Mouse (Mus musculus) midbrain, embryonic 11.5 days (tissue): ENCODE measurements around the gene Psmd12. TPM values are rescaled to one million over a fixed set of nuclear protein-coding genes. Genes with fewer than 3 reads are reported as not detected.

Source experiments
- ATAC-seq: fragments of 200-750 bp; cut with Nextera tagmentation; 2 replicates; pipeline ENCODE4 v1.8.0; 2017; ENCODE audit warnings: moderate TSS enrichment, moderate library complexity; ENCODE audit not compliant: low FRiP score
- DNase-seq: peaks from one replicate; pipeline ENCODE4 v3.0.0; 2015; ENCODE audit warnings: low spot score; ENCODE audit errors: missing footprints
- H3K27ac ChIP-seq: fragments of 300-500 bp; sonication (generic); 2 replicates; pipeline ENCODE4 v1.5.1; 2014; ENCODE audit warnings: low read depth, low read length
- H3K27me3 ChIP-seq: fragments of 300-500 bp; sonication (generic); 2 replicates; pipeline ENCODE4 v1.6.1; 2014; ENCODE audit warnings: mild to moderate bottlenecking, low read length, moderate library complexity, mixed read lengths; ENCODE audit not compliant: control insufficient read depth, insufficient read depth
- H3K36me3 ChIP-seq: fragments of 300-500 bp; sonication (generic); 2 replicates; pipeline ENCODE4 v1.6.1; 2014; ENCODE audit warnings: mild to moderate bottlenecking, low read length, moderate library complexity, mixed read lengths; ENCODE audit not compliant: control insufficient read depth, insufficient read depth
- H3K4me1 ChIP-seq: fragments of 300-500 bp; sonication (generic); 2 replicates; pipeline ENCODE4 v1.6.1; 2014; ENCODE audit warnings: low read length; ENCODE audit not compliant: control insufficient read depth, insufficient read depth
- H3K4me2 ChIP-seq: fragments of 300-500 bp; sonication (generic); 2 replicates; pipeline ENCODE4 v1.6.1; 2014; ENCODE audit warnings: mild to moderate bottlenecking, moderate library complexity
- H3K4me3 ChIP-seq: fragments of 300-500 bp; sonication (generic); 2 replicates; pipeline ENCODE4 v1.5.1; 2014; ENCODE audit warnings: low read depth, low read length
- H3K9ac ChIP-seq: fragments of 300-500 bp; sonication (generic); 2 replicates; pipeline ENCODE4 v1.6.1; 2014; ENCODE audit warnings: low read length
- H3K9me3 ChIP-seq: fragments of 300-500 bp; sonication (generic); 2 replicates; pipeline ENCODE4 v1.6.1; 2016; ENCODE audit warnings: low read length; ENCODE audit not compliant: control insufficient read depth
- WGBS: fragments of 180-500 bp; shearing (Covaris S2); extraction: QIAGEN DNeasy Blood & Tissue Kit; methylation state at CpG from one replicate; pipeline ENCODE4 v1.1.7; 2014; 5-methylcytosine and 5-hydroxymethylcytosine counted together
- polyA plus RNA-seq: library from polyadenylated mRNA; unstranded; fragments of >200 nt; fragmentation: Nextera tagmentation; extraction: Ambion mirVana; gene quantifications from 2 replicates; pipeline ENCODE4 v1.2.1, GENCODE M21; 2014

Gene Psmd12
- polyA plus RNA-seq, 1 experiment from 2014 or later, result 232 TPM

DNA sequence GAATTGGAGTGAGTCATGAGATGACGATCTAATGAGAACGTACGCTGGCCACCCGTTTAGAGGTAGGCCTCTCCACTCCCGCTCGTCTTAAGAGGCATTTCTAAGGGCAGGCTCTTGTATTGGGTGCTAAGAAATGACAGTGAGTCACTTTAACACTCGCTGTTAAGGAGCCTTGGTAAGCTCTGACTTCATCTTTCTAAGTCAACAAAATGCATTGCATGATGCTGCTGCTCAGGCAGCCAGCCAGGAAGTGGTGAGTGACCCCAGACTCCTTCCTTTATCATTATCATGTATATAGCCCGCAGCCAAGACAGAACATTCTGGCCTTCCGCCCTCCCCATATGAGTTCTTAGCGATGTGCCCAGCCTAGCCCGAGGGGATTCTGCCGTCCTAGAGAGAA, 21.0 kb upstream of the Psmd12 start:
- Histone ChIP-seq H3K4me1 (no peaks in the 10 kb centered on the region), H3K27me3 (no peaks in the 10 kb centered on the region), H3K36me3 (no peaks in the 10 kb centered on the region), H3K9me3 (no peaks in the 10 kb centered on the region), H3K27ac (no peak overlapping the region), H3K4me2 (no peak overlapping the region), H3K9ac (no peak overlapping the region), H3K4me3 (no peak overlapping the region)
- 88% methylated on average over 12 of the region's 12 CpGs for WGBS
- no peak for DNase-seq
- no peak for ATAC-seq

DNA sequence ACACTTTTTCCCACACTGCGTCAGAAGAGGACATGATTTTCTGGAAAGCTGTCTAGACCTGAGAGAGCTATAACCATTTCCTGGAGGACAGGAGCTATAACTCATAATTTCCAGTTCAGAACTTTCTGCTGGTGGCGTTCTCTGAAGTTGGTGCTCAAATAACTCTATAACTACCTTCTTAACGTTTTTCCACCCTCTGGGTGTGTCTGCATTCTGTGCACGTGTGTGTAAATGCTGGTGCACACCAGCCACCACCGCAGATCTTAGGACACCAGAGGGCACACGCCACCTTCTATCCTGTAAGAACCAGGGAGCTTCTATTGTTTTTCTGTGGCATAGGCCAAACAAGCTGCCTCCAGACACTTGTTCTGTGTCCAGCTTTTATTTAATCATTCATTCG, 20.3 kb upstream of the Psmd12 start:
- no peak for DNase-seq
- H3K27me3 ChIP-seq, result no peaks in the 10 kb centered on the region
- no peak for ATAC-seq
- no peak overlapping the region for H3K27ac ChIP-seq
- WGBS, result 92% methylated on average over 7 of the region's 7 CpGs
- H3K4me3 ChIP-seq, result no peak overlapping the region
- H3K36me3 ChIP-seq, result no peaks in the 10 kb centered on the region
- no peak overlapping the region for H3K4me2 ChIP-seq
- no peaks in the 10 kb centered on the region for H3K4me1 ChIP-seq
- H3K9me3 ChIP-seq, result no peaks in the 10 kb centered on the region
- no peak overlapping the region for H3K9ac ChIP-seq

DNA sequence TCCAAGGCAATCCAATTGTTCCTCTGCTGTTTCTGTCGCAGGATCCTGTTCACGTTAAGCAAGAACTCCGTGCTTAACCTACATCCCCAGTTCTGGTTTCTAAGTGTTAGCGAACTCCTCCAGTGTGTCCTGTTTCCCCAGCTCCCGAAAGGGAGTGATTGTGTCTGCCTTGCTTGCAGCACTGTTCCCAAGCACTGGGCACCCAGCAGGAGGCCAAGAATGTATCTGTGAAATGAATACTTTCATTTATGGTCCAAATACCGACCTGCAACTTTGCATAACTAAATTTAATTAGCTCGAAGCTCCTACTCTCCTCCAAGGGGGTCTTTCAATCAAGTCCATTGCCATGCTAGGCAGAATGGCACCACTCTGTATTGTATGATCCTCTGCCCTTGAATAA, 19.5 kb upstream of the Psmd12 start:
- DNase-seq (no peak), ATAC-seq (no peak)
- Histone ChIP-seq H3K4me3 (no peak overlapping the region), H3K36me3 (no peaks in the 10 kb centered on the region), H3K9me3 (no peaks in the 10 kb centered on the region), H3K27me3 (no peaks in the 10 kb centered on the region), H3K27ac (no peak overlapping the region), H3K4me2 (no peak overlapping the region), H3K4me1 (no peaks in the 10 kb centered on the region), H3K9ac (no peak overlapping the region)
- 84% methylated on average over 7 of the region's 7 CpGs for WGBS

DNA sequence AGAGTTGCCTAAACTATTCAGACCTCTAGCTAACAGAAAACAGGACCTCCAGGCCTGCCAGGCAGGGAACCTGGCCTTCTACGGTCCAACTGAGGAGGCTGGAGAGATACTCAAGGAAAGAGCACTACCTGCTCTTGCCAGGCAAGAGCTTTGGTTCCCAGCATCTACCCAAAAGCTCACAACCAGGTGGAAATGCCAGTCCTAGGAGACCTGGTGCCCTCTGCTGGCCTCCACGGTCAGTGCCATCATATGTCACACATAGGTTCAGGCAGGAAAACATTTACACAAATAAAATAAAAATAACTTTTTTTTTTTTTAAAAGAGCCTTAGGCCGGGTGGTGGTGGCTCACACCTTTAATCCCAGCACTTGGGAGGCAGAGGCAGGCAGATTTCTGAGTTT, 16.8 kb upstream of the Psmd12 start:
- H3K9me3 ChIP-seq, result no peaks in the 10 kb centered on the region
- H3K4me2 ChIP-seq, result no peak overlapping the region
- H3K4me3 ChIP-seq, result no peak overlapping the region
- no peak overlapping the region for H3K27ac ChIP-seq
- ATAC-seq, result no peak
- 94% methylated on average over 3 of the region's 3 CpGs for WGBS
- no peak overlapping the region for H3K9ac ChIP-seq
- H3K4me1 ChIP-seq, result no peaks in the 10 kb centered on the region
- no peaks in the 10 kb centered on the region for H3K27me3 ChIP-seq
- no peaks in the 10 kb centered on the region for H3K36me3 ChIP-seq
- DNase-seq, result no peak

DNA sequence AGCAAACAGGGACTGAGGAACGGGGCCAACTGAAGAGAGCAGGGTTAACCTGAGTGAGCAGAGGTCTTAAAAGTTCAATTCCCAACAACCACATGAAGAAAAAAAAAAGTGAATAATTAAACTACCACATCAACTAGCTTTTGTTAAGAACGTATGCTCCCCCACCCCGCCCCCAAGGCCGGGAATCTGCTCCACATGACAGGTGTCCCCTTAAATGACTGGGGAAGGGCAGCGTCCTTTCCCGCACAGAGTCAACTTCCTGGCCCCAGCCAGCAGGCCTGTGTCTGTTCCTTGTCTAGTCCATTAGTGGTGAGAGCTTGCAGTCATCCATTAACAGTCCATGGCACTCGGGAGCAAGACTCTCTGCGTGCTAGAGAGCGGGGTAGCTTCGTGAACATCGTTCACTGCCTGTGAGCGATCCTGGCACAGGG, 16.0 kb upstream of the Psmd12 start:
- ATAC-seq (no peak), DNase-seq (no peak)
- Histone ChIP-seq H3K4me2 (no peak overlapping the region), H3K27me3 (no peaks in the 10 kb centered on the region), H3K9ac (no peak overlapping the region), H3K4me1 (peaks cover 2% of the 10 kb centered on the region), H3K27ac (no peak overlapping the region), H3K9me3 (no peaks in the 10 kb centered on the region), H3K4me3 (no peak overlapping the region), H3K36me3 (no peaks in the 10 kb centered on the region)
- WGBS, result 92% methylated on average over 12 of the region's 12 CpGs

DNA sequence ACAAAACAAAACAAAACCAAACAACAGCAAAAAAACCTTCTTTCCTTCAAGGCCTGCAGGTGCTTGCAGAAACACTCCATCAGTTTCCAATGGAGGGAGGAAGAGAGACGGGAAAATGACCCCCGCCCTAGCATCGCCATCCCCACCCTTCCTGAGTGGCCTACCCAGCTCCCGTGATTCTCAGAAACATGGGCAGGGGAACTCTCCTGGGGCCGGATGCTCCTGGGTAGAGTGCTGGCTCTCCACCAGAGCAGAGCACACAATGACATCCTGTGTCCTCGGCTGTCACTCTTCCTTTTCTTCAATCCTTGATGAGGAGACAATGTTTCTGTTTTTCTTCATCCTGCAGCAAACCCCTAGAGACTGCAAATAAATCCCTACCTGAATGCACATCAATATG, 15.1 kb upstream of the Psmd12 start:
- 63% methylated on average over 6 of the region's 6 CpGs for WGBS
- no peak for ATAC-seq

DNA sequence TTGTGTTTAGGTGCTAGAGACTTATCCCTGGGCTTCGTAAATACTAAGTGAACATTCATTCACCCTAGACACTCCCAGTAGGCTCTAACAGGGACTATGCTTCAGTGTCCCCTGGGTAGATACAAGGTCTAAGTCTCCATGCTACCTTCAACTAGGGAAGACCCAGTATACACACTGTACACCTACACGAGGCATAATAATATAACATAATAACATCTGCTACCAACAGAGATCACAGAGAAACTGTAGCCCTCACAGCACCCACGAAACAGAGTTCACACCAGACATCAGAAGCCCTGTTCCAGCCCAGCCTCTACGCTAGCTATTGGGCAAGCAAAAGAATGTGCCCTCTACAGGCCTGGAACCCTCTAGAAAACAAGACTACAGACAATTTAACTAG, 14.2 kb upstream of the Psmd12 start:
- Histone ChIP-seq H3K4me1 (peaks cover 7% of the 10 kb centered on the region), H3K27me3 (no peaks in the 10 kb centered on the region), H3K27ac (no peak overlapping the region), H3K36me3 (no peaks in the 10 kb centered on the region), H3K4me3 (no peak overlapping the region), H3K4me2 (no peak overlapping the region), H3K9me3 (no peaks in the 10 kb centered on the region), H3K9ac (no peak overlapping the region)
- 91% methylated on average over 4 of the region's 4 CpGs for WGBS
- DNase-seq (no peak), ATAC-seq (no peak)

More for the DNA sequence above, 15.1 kb upstream of the Psmd12 start:
- Histone ChIP-seq H3K4me1 (peaks cover 7% of the 10 kb centered on the region), H3K4me2 (no peak overlapping the region), H3K36me3 (no peaks in the 10 kb centered on the region), H3K9ac (no peak overlapping the region), H3K9me3 (no peaks in the 10 kb centered on the region), H3K27me3 (no peaks in the 10 kb centered on the region), H3K27ac (no peak overlapping the region), H3K4me3 (no peak overlapping the region)
- DNase-seq, result no peak

DNA sequence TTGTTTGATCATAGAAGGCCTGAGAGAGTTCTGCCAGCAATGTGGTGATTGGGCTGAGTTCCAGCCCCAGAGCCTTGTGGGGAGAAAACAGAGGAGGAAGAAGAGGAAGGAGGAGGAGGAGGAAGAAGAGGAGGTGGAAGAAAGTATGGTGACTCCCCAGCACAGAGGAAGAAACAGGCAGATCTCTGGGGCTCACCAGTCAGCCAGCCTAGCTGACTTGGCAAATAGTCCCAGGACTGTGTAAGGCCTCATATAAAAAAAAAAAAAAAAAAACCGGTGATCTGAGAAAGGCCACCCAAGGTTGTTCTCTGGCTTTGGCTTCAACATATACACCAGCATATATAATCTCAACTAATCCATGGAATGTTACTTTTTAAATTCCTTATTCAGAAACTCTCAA, 13.3 kb upstream of the Psmd12 start:
- no peak for ATAC-seq
- Histone ChIP-seq H3K27me3 (no peaks in the 10 kb centered on the region), H3K9me3 (no peaks in the 10 kb centered on the region), H3K36me3 (no peaks in the 10 kb centered on the region), H3K4me1 (peaks cover 7% of the 10 kb centered on the region), H3K4me3 (no peak overlapping the region), H3K4me2 (no peak overlapping the region), H3K9ac (no peak overlapping the region), H3K27ac (no peak overlapping the region)
- no peak for DNase-seq
- WGBS, result 73% methylated on average over 1 of the region's 1 CpGs

DNA sequence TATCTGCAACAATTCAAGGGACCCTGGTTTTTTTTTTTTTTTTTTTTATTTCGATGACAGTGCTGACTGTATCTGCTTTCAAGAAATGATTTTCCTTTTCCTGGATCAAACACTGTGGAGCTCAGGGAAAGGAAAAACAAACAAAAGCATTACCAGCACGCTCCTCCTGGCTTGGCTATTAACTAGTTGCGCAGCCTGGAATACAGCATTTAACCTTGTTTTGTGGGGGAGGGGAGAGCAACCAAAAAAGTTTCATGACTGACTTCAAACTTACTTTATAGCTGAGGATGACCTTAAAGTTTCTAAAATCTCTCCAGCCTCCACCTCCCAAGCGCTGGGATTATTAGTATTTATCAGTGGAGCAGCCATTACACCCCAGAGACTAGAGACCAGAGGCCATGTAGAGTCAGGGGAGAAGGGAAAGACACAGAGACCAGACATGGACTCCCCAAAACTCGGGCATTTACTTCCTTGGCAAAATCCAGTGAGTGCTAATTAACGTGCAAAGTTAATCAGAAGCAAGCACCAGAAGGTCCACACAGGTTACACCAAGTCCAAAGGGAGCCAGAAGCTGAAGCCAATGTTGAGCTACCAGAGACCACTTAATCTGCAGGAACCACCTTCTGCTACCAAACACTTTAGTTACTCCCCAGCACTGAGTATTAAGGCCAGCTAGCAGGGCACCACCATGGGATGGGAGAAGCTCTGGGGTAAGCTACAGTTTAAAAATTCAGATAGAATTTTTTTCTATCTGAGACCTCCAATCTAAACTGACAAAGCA, 12.5 kb upstream of the Psmd12 start:
- WGBS, result 78% methylated on average over 6 of the region's 6 CpGs
- Histone ChIP-seq H3K9ac (no peak overlapping the region), H3K27ac (no peak overlapping the region), H3K9me3 (no peaks in the 10 kb centered on the region), H3K4me3 (no peak overlapping the region), H3K4me2 (no peak overlapping the region), H3K4me1 (peaks cover 11% of the 10 kb centered on the region), H3K27me3 (no peaks in the 10 kb centered on the region), H3K36me3 (no peaks in the 10 kb centered on the region)
- ATAC-seq (no peak), DNase-seq (no peak)
